Comparison of ENCODE assay signal across 21 mouse cellular contexts in the genomic region with DNA sequence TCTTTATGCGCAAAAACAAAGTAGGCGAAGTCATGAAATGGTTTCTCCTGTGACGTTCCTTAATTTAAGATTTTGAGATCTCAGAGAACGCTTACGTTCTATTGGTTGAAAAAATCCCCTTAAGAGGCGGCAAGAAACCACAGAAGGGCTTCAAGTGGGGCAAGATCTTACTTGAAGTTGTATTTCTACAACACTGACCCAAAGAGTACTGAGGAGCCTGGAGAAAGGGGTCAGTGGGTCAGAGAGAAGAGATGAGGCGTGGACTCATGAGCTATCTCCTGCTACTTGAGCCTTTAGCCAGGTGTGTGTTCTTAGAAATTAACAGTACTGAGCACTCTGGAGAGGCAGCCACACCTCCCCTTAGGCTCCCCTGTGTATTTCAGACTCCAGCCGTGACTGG. TPM values are rescaled to one million over a fixed set of nuclear protein-coding genes. Genes with fewer than 3 reads are reported as not detected.
A peak's percentile ranks its signal among the peaks of the same experiment; 100 is the strongest.
DNase-seq lines count a peak whose midpoint lies in the region; ATAC-seq and TF ChIP-seq lines count a peak whose summit lies in the region.
"Had no signal": no experiment of that assay in that cellular context is flagged by ENCODE, and none has a peak within 500 bp of the region (broad histone marks: within the 10 kb centered on the region; RNA-seq: fewer than 3 reads in every experiment).

No protein-coding gene starts in this region.

- no peak overlapping the region for H3K4me2 ChIP-seq in lung, embryonic 16.5 days (ENCODE audit: low read depth, low read length)
- H3K4me2 ChIP-seq: embryonic facial prominence, embryonic 13.5 days; embryonic facial prominence, embryonic 15.5 days; forebrain, embryonic 12.5 days had no signal

- no peak overlapping the region for H3K9ac ChIP-seq in lung, embryonic 16.5 days (ENCODE audit: low read length)
- H3K9ac ChIP-seq: embryonic facial prominence, embryonic 13.5 days; embryonic facial prominence, embryonic 15.5 days; forebrain, embryonic 12.5 days had no signal

- 70% methylated on average over 8 of the region's 8 CpGs for WGBS in lung, embryonic 16.5 days
- WGBS in lung, adult 2 months, result 73% methylated on average over 8 of the region's 8 CpGs

- H3K9me3 ChIP-seq in lung, embryonic 16.5 days (ENCODE audit: control insufficient read depth, low read length), result no peaks in the 10 kb centered on the region
- H3K9me3 ChIP-seq: embryonic facial prominence, embryonic 13.5 days; embryonic facial prominence, embryonic 15.5 days; forebrain, embryonic 10.5 days; forebrain, embryonic 12.5 days had no signal

- TF ChIP-seq CTCF in lung, adult 2 months (IDR thresholded peaks at IDR 0.05; ENCODE audit: insufficient read depth, low read length), result no peak

- H3K4me3 ChIP-seq in lung, embryonic 16.5 days (ENCODE audit: low read length), result no peak overlapping the region
- H3K4me3 ChIP-seq in lung, adult 2 months (replicated peaks; ENCODE audit: extremely low read depth, low read depth, low read length), result no peak overlapping the region
- H3K4me3 ChIP-seq: embryonic facial prominence, embryonic 13.5 days; embryonic facial prominence, embryonic 15.5 days; erythroblast, embryonic 14.5 days; forebrain, embryonic 10.5 days; forebrain, embryonic 12.5 days had no signal

- no peaks in the 10 kb centered on the region for H3K36me3 ChIP-seq in lung, embryonic 16.5 days (ENCODE audit: control insufficient read depth, insufficient read depth, low read length)
- H3K36me3 ChIP-seq: embryonic facial prominence, embryonic 13.5 days; embryonic facial prominence, embryonic 15.5 days; forebrain, embryonic 10.5 days; forebrain, embryonic 12.5 days had no signal

- no peaks in the 10 kb centered on the region for H3K27me3 ChIP-seq in lung, embryonic 16.5 days (ENCODE audit: control insufficient read depth, insufficient read depth, low read depth, low read length)
- H3K27me3 ChIP-seq: embryonic facial prominence, embryonic 13.5 days; embryonic facial prominence, embryonic 15.5 days; forebrain, embryonic 12.5 days had no signal

- no peak for DNase-seq in lung, postnatal 4 days
- DNase-seq in lung, postnatal 25 days (ENCODE audit: low spot score), result peak; percentile 34
- no peak for DNase-seq in lung, adult 2 months
- DNase-seq: adrenal gland, adult 2 months; adrenal gland, postnatal 10 days; adrenal gland, postnatal 25 days; cerebellum, adult 11 months; cerebellum, adult 18-20 months; cerebellum, adult 8-10 months; cerebellum, adult 9-11 months; cerebellum, postnatal 14 days; cerebellum, postnatal 36 days; embryo, embryonic 11 days had no signal

- H3K4me1 ChIP-seq in lung, embryonic 16.5 days (replicated peaks; ENCODE audit: control insufficient read depth, insufficient read depth, low read length), result peaks cover 3% of the 10 kb centered on the region; the same call in 1 of the 2 replicates
- no peaks in the 10 kb centered on the region; the same call in 1 of the 2 replicates for H3K4me1 ChIP-seq in lung, adult 2 months (ENCODE audit: control insufficient read depth, insufficient read depth, low read length)
- H3K4me1 ChIP-seq: embryonic facial prominence, embryonic 15.5 days had no signal

- TF ChIP-seq POLR2A in lung, adult 2 months (IDR thresholded peaks at IDR 0.05; ENCODE audit: borderline replicate concordance, extremely low read depth, low read depth, low read length), result no peak

- H3K27ac ChIP-seq in lung, embryonic 16.5 days (ENCODE audit: low read length), result no peak overlapping the region
- H3K27ac ChIP-seq: embryonic facial prominence, embryonic 13.5 days; embryonic facial prominence, embryonic 15.5 days; forebrain, embryonic 10.5 days; forebrain, embryonic 12.5 days had no signal

- peak; percentile 38 for ATAC-seq in lung, embryonic 16.5 days (ENCODE audit: low read depth)
- ATAC-seq: forebrain, embryonic 14.5 days; forebrain, embryonic 16.5 days had no signal

RNA-seq across cellular contexts. Expression of gene Arhgef28, which starts 44.7 kb away (rescaled TPM):
- polyA plus RNA-seq in lung, embryonic 16.5 days (2015; fragmentation: Nextera tagmentation; extraction: Ambion mirVana), result 21.7 and 24.4 TPM in 2 replicates
- 14.6 and 16.0 TPM in 2 replicates for polyA plus RNA-seq in lung, adult 2 months (2012; rRNA removed)
